Comparison of ENCODE assay signal across 8 mouse cellular contexts in genomic region chr7:27673064-27673574, GRCm38 (mm10). TPM values are rescaled to one million over a fixed set of nuclear protein-coding genes. Genes with fewer than 3 reads are reported as not detected.
DNase-seq lines count a peak whose midpoint lies in the region; ATAC-seq and TF ChIP-seq lines count a peak whose summit lies in the region.

No protein-coding gene starts in this region.

- WGBS in spleen, adult 2 months: 61% methylated on average over 9 of the region's 9 CpGs
- WGBS in limb, embryonic 14.5 days: 52% methylated on average over 9 of the region's 9 CpGs
- 54% methylated on average over 9 of the region's 9 CpGs for WGBS in stomach, embryonic 15.5 days

- no peak for TF ChIP-seq POLR2A in spleen, adult 2 months (IDR thresholded peaks at IDR 0.05; ENCODE audit: low read depth, low read length)
- TF ChIP-seq POLR2A in limb, embryonic 14.5 days (IDR thresholded peaks at IDR 0.05; ENCODE audit: borderline replicate concordance, extremely low read depth, insufficient read depth, insufficient read length): no peak

- H3K4me1 ChIP-seq in spleen, adult 2 months (ENCODE audit: control insufficient read depth, insufficient read depth, insufficient read length): peaks cover 8% of the 10 kb centered on the region
- H3K4me1 ChIP-seq in limb, embryonic 14.5 days (ENCODE audit: control insufficient read depth, insufficient read depth, low read length): peaks cover 19% of the 10 kb centered on the region
- peaks cover 15% of the 10 kb centered on the region for H3K4me1 ChIP-seq in stomach, embryonic 15.5 days

- H3K9ac ChIP-seq in limb, embryonic 14.5 days (ENCODE audit: low read depth, low read length, severe bottlenecking): peak overlapping the region; percentile 86
- peak overlapping the region; percentile 78 for H3K9ac ChIP-seq in stomach, embryonic 15.5 days

- DNase-seq in cerebellum, adult 18-20 months: peak; percentile 56 to 67
- no peak for DNase-seq in cerebellum, postnatal 14 days
- no peak for DNase-seq in spleen, adult 2 months (ENCODE audit: low read depth in 1 of 2, low spot score in 2 of 2)
- DNase-seq in spleen, postnatal 10 days (ENCODE audit: low spot score in 2 of 2): no peak
- DNase-seq in limb, embryonic 14.5 days (ENCODE audit: low spot score): no peak
- DNase-seq in adrenal gland, adult 8-10 months: no peak
- DNase-seq in right cerebral cortex, postnatal 14 days: no peak

- H3K4me2 ChIP-seq in limb, embryonic 14.5 days (replicated peaks; ENCODE audit: low read depth, low read length, severe bottlenecking): peak overlapping the region; percentile 97
- peak overlapping the region; percentile 97 for H3K4me2 ChIP-seq in stomach, embryonic 15.5 days

- no peaks in the 10 kb centered on the region for H3K36me3 ChIP-seq in spleen, adult 2 months (ENCODE audit: control insufficient read depth, insufficient read depth, low read length)
- H3K36me3 ChIP-seq in limb, embryonic 14.5 days (ENCODE audit: control insufficient read depth, insufficient read depth, low read length): peaks cover 22% of the 10 kb centered on the region
- H3K36me3 ChIP-seq in stomach, embryonic 15.5 days: no peaks in the 10 kb centered on the region

- H3K9me3 ChIP-seq in limb, embryonic 14.5 days (ENCODE audit: control insufficient read depth, low read length): no peaks in the 10 kb centered on the region
- H3K9me3 ChIP-seq in stomach, embryonic 15.5 days: no peaks in the 10 kb centered on the region

- no peak for ATAC-seq in limb, embryonic 14.5 days (ENCODE audit: low FRiP score, low read depth)
- no peak for ATAC-seq in stomach, embryonic 15.5 days (ENCODE audit: insufficient read depth, low FRiP score, low read depth)

- TF ChIP-seq CTCF in spleen, adult 2 months (IDR thresholded peaks at IDR 0.05; ENCODE audit: extremely low read depth, insufficient read depth, insufficient read length, insufficient replicate concordance): no peak

- peak overlapping the region; percentile 64; the same call in 1 of the 2 replicates for H3K4me3 ChIP-seq in spleen, adult 2 months (ENCODE audit: extremely low read depth, insufficient read depth, insufficient read length)
- peak overlapping the region; percentile 90 for H3K4me3 ChIP-seq in limb, embryonic 14.5 days (replicated peaks; ENCODE audit: low read length)
- H3K4me3 ChIP-seq in stomach, embryonic 15.5 days (replicated peaks): peak overlapping the region; percentile 76

- no peak overlapping the region for H3K27ac ChIP-seq in spleen, adult 2 months (ENCODE audit: insufficient read depth, low read length)
- no peak overlapping the region for H3K27ac ChIP-seq in limb, embryonic 14.5 days (replicated peaks; ENCODE audit: low read depth, low read length)
- H3K27ac ChIP-seq in stomach, embryonic 15.5 days: no peak overlapping the region

- no peaks in the 10 kb centered on the region; the same call in 1 of the 2 replicates for H3K27me3 ChIP-seq in spleen, adult 2 months (ENCODE audit: control insufficient read depth, insufficient read depth, low read length)
- H3K27me3 ChIP-seq in limb, embryonic 14.5 days (ENCODE audit: control insufficient read depth, insufficient read depth, low read length): no peaks in the 10 kb centered on the region
- no peaks in the 10 kb centered on the region for H3K27me3 ChIP-seq in stomach, embryonic 15.5 days (replicated peaks)

RNA-seq across cellular contexts. Expression of gene Map3k10, which starts 1.3 kb away (rescaled TPM):
- 16.1 and 22.2 TPM in 2 replicates for polyA plus RNA-seq in spleen, adult 2 months (2012; rRNA removed)
- polyA plus RNA-seq in limb, embryonic 14.5 days (2012; rRNA removed): 34.4 and 42.9 TPM in 2 replicates
- polyA plus RNA-seq in limb, embryonic 14.5 days (2014; fragmentation: Nextera tagmentation; extraction: Ambion mirVana): 8.8 and 10.6 TPM in 2 replicates
- 7.1 and 8.3 TPM in 2 replicates for polyA plus RNA-seq in stomach, embryonic 15.5 days (2015; fragmentation: Nextera tagmentation; extraction: Ambion mirVana)
- total RNA-seq in adrenal gland, adult 8-10 months (2022): 10 to 100 TPM; 28.7 to 36.3 (median 34.4) TPM

RNA-seq across cellular contexts. Expression of gene Zfp607b, which starts 16.0 kb away (rescaled TPM):
- 0.06 and 0.13 TPM in 2 replicates for polyA plus RNA-seq in spleen, adult 2 months (2012; rRNA removed)
- polyA plus RNA-seq in limb, embryonic 14.5 days (2012; rRNA removed): 1.9 and 3.2 TPM in 2 replicates
- 3.0 and 4.9 TPM in 2 replicates for polyA plus RNA-seq in limb, embryonic 14.5 days (2014; fragmentation: Nextera tagmentation; extraction: Ambion mirVana)
- polyA plus RNA-seq in stomach, embryonic 15.5 days (2015; fragmentation: Nextera tagmentation; extraction: Ambion mirVana): 2.9 and 4.2 TPM in 2 replicates
- total RNA-seq in adrenal gland, adult 8-10 months (2022): 1 to 10 TPM; 2.0 to 4.9 (median 2.9) TPM

RNA-seq across cellular contexts. Expression of gene Ttc9b, which starts 19.4 kb away (rescaled TPM):
- polyA plus RNA-seq in spleen, adult 2 months (2012; rRNA removed): not detected in 2 replicates
- 0.14 and 0.24 TPM in 2 replicates for polyA plus RNA-seq in limb, embryonic 14.5 days (2012; rRNA removed)
- polyA plus RNA-seq in limb, embryonic 14.5 days (2014; fragmentation: Nextera tagmentation; extraction: Ambion mirVana): 0.10 and 0.21 TPM in 2 replicates
- polyA plus RNA-seq in stomach, embryonic 15.5 days (2015; fragmentation: Nextera tagmentation; extraction: Ambion mirVana): 1.6 and 1.8 TPM in 2 replicates
- total RNA-seq in adrenal gland, adult 8-10 months (2022): not detected

RNA-seq across cellular contexts. Expression of gene Zfp60, which starts 58.1 kb away (rescaled TPM):
- 1.2 TPM in 2 replicates for polyA plus RNA-seq in spleen, adult 2 months (2012; rRNA removed)
- polyA plus RNA-seq in limb, embryonic 14.5 days (2012; rRNA removed): 10.0 and 11.6 TPM in 2 replicates
- polyA plus RNA-seq in limb, embryonic 14.5 days (2014; fragmentation: Nextera tagmentation; extraction: Ambion mirVana): 32.6 and 36.5 TPM in 2 replicates
- 27.1 and 30.8 TPM in 2 replicates for polyA plus RNA-seq in stomach, embryonic 15.5 days (2015; fragmentation: Nextera tagmentation; extraction: Ambion mirVana)
- total RNA-seq in adrenal gland, adult 8-10 months (2022): 10 to 100 TPM; 15.6 to 25.6 (median 19.2) TPM

Comparison
In these comparisons a context has a peak if more than half of its experiments do, and no peak if none do; other contexts are left out.
1. DNase-seq: peak in cerebellum, adult 18-20 months (2 of 2); none in cerebellum, postnatal 14 days (0 of 2), spleen, adult 2 months (0 of 2), spleen, postnatal 10 days (0 of 2), limb, embryonic 14.5 days (single experiment), adrenal gland, adult 8-10 months (single experiment) and right cerebral cortex, postnatal 14 days (single experiment).
2. Peak in every context shown above with its lines, with median percentiles within 50 percentile points of each other: H3K4me3 ChIP-seq.